In genomic region chr5:118031508-118031907, GRCm38 (mm10) we compare ENCODE assay signal across 21 mouse cellular contexts. TPM values are rescaled to one million over a fixed set of nuclear protein-coding genes. Genes with fewer than 3 reads are reported as not detected.
DNase-seq lines count a peak whose midpoint lies in the region; ATAC-seq and TF ChIP-seq lines count a peak whose summit lies in the region.
"Had no signal": no experiment of that assay in that cellular context is flagged by ENCODE, and none has a peak within 500 bp of the region (broad histone marks: within the 10 kb centered on the region; RNA-seq: fewer than 3 reads in every experiment).

No protein-coding gene starts in this region.

- no peak for ATAC-seq in cerebellum, adult (ENCODE audit: insufficient number of reproducible peaks, low FRiP score, low TSS enrichment)
- ATAC-seq in stomach, postnatal 0 days (ENCODE audit: low FRiP score, low TSS enrichment): peak; percentile 14; the same call in 1 of the 2 replicates
- ATAC-seq: activated CD4-positive, CD25-positive, alpha-beta regulatory T cell, adult 4 months; forebrain, embryonic 13.5 days; liver, embryonic 12.5 days had no signal

- no peak overlapping the region for H3K4me3 ChIP-seq in stomach, postnatal 0 days (ENCODE audit: low read depth, low read length)
- H3K4me3 ChIP-seq: embryonic facial prominence, embryonic 10.5 days; forebrain, embryonic 13.5 days; limb, embryonic 12.5 days; liver, embryonic 12.5 days; midbrain, embryonic 10.5 days had no signal

- no peak for TF ChIP-seq EP300 in stomach, postnatal 0 days (optimal IDR thresholded peaks at IDR 0.05)

- peaks cover 3% of the 10 kb centered on the region for H3K4me1 ChIP-seq in stomach, postnatal 0 days (replicated peaks; ENCODE audit: control insufficient read depth, insufficient read depth)

- H3K27me3 ChIP-seq in stomach, postnatal 0 days (ENCODE audit: control insufficient read depth, insufficient read depth, low read length): peaks cover 13% of the 10 kb centered on the region; the same call in 1 of the 2 replicates

- H3K4me2 ChIP-seq in stomach, postnatal 0 days (replicated peaks; ENCODE audit: low read depth): no peak overlapping the region
- H3K4me2 ChIP-seq: forebrain, embryonic 13.5 days; limb, embryonic 12.5 days; liver, embryonic 12.5 days had no signal

- H3K9me3 ChIP-seq in stomach, postnatal 0 days (ENCODE audit: control insufficient read depth, low read length): no peaks in the 10 kb centered on the region
- H3K9me3 ChIP-seq: midbrain, embryonic 10.5 days had no signal

- H3K9ac ChIP-seq in stomach, postnatal 0 days (ENCODE audit: low read length): no peak overlapping the region
- H3K9ac ChIP-seq: forebrain, embryonic 13.5 days; limb, embryonic 12.5 days; liver, embryonic 12.5 days had no signal

- H3K36me3 ChIP-seq in stomach, postnatal 0 days (ENCODE audit: control insufficient read depth, insufficient read depth, low read length): no peaks in the 10 kb centered on the region
- H3K36me3 ChIP-seq: embryonic facial prominence, embryonic 10.5 days; limb, embryonic 12.5 days; liver, embryonic 12.5 days; midbrain, embryonic 10.5 days had no signal

- TF ChIP-seq CTCF in stomach, postnatal 0 days (IDR thresholded peaks at IDR 0.05; ENCODE audit: low read depth): no peak

- 59% methylated on average over 4 of the region's 4 CpGs for WGBS in stomach, postnatal 0 days

- DNase-seq in cerebellum, adult 11-12 months: peak; percentile 78
- peak; percentile 50 for DNase-seq in retina, postnatal 1 day
- no peak for DNase-seq in retina, embryonic 14.5 days (ENCODE audit: low spot score)
- DNase-seq in cerebellum, adult 8-10 months: peak; percentile 49
- DNase-seq in stomach, postnatal 0 days (ENCODE audit: low spot score): peak; percentile 39
- DNase-seq in lung, postnatal 36 days: no peak
- no peak for DNase-seq in left cerebral cortex, adult 11 months (ENCODE audit: low spot score)
- DNase-seq: gastrocnemius, postnatal 36 days; kidney, adult 8-10 months; kidney, postnatal 14 days; layer of hippocampus, adult 9-11 months; lung, adult 2 months; spleen, adult 18-20 months; thymus, postnatal 36 days had no signal

- H3K27ac ChIP-seq in stomach, postnatal 0 days (replicated peaks): no peak overlapping the region; the same call in 1 of the 2 replicates
- H3K27ac ChIP-seq: embryonic facial prominence, embryonic 10.5 days; forebrain, embryonic 13.5 days; limb, embryonic 12.5 days; liver, embryonic 12.5 days; midbrain, embryonic 10.5 days had no signal

RNA-seq across cellular contexts. Expression of gene Tesc, which starts 4.0 kb away (rescaled TPM):
- polyA plus RNA-seq in stomach, postnatal 0 days (2015; fragmentation: Nextera tagmentation; extraction: Ambion mirVana): 112 and 116 TPM in 2 replicates

RNA-seq across cellular contexts. Expression of gene Fbxo21, which starts 55.0 kb away (rescaled TPM):
- 19.2 and 20.7 TPM in 2 replicates for polyA plus RNA-seq in stomach, postnatal 0 days (2015; fragmentation: Nextera tagmentation; extraction: Ambion mirVana)

Comparison
In these comparisons a context has a peak if more than half of its experiments do, and no peak if none do; other contexts are left out.
1. DNase-seq: peak in cerebellum, adult 11-12 months (single experiment), retina, postnatal 1 day (single experiment), cerebellum, adult 8-10 months (single experiment) and stomach, postnatal 0 days (single experiment); none in retina, embryonic 14.5 days (single experiment), lung, postnatal 36 days (single experiment) and left cerebral cortex, adult 11 months (single experiment).